Mouse (Mus musculus): ENCODE data around the gene Pitx1.

DNA sequence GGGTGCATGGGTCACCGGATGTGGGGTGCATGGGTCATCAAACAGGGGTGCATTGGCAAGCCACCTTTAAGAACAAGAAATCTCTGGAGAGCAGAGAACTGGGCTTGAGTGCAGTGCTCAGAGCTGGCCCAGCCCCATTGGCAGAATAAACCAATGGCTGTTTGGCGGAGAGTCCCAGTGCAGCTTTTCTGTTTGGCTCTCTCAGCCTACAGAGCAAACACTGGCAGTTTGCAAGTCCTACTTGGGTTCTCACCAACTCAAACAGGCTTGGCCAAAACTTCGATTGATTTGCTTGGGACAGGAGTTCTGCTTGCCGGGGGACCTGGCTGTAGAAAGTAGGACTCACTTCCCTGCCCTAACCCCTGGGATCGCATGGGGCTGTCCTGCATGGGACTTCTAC lies 25.0 kb downstream of the Pitx1 start:
- TF ChIP-seq CTCF (IDR thresholded peaks at IDR 0.05; ENCODE audit: low read depth) (no peak), EP300 (IDR thresholded peaks at IDR 0.05; ENCODE audit: low read depth) (no peak)
